Mouse (Mus musculus) layer of hippocampus, postnatal 14 days (tissue): ENCODE measurements around the gene Prss34. TPM values are rescaled to one million over a fixed set of nuclear protein-coding genes. Genes with fewer than 3 reads are reported as not detected.

Source experiments
- DNase-seq, 2 experiments: peaks; one replicate each; pipeline ENCODE4 v3.0.0; 2021 to 2022; ENCODE audit warnings: low spot score in 2 of 2, mixed read lengths in 1 of 2
- long read RNA-seq, 2 experiments: library from polyadenylated mRNA; stranded (forward); transcript quantifications; one replicate each; pipeline ENCODE4 v2.0.0; 2021
- total RNA-seq, 2 experiments: library from RNA; stranded (reverse); gene quantifications; 2 replicates each; pipeline ENCODE4 v1.2.3; 2021

The Prss34 gene
- not detected for total RNA-seq
- long read RNA-seq, experiment 1: 0 reads
- long read RNA-seq, experiment 2, partial matches to known transcripts: 0 of 2 reads
- long read RNA-seq, experiment 2, other reads (novel, unspliced or antisense): 0 of 2 reads

- no peak for DNase-seq
These were observed at the start of gene Prss34 for GRCm38 (mm10) chr17:25298094-25298493. Gene Prss34 (plus strand): TSS chr17:25298394.

DNA sequence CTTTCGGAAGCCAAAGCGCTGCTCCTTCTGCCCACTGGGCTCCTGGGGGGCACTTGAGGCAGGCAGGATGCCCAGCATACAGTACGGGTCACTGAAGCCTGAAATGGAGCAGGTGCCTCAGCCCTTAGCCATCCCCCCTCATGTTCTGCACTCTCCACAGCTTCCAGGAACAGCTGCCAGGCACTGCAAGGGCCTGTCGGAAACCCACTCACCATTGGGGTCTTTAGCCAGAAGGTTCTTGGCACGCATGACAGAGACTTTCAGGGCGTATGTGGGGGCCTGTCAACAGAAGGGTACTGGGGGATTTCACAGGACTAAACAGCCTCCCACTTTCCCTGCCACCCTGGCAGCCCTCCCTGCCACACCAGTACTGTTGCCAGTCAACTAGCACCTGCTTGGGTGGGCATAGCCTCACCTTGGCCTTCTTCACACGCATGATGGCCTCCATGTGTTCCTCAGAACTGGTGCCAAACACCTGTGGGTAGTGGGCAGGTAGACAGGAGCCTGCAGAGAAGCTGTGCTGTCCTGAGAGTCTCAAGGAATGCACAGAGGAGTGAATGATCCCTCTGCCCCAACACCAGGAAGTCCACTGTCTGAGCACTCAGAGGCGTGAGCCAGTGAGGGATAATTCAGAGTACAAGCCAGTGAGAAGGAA is 47.9 kb upstream of the Prss34 start:
- no peak for DNase-seq

GRCm38 (mm10) chr17:25252643-25253042 is 45.6 kb upstream of the Prss34 start:
- DNase-seq: no peak

GRCm38 (mm10) chr17:25253760-25254159 is 44.4 kb upstream of the Prss34 start:
- peak in 1 of 2 experiments; percentile 41 for DNase-seq

GRCm38 (mm10) chr17:25255110-25255509 is 43.1 kb upstream of the Prss34 start:
- no peak for DNase-seq

DNA sequence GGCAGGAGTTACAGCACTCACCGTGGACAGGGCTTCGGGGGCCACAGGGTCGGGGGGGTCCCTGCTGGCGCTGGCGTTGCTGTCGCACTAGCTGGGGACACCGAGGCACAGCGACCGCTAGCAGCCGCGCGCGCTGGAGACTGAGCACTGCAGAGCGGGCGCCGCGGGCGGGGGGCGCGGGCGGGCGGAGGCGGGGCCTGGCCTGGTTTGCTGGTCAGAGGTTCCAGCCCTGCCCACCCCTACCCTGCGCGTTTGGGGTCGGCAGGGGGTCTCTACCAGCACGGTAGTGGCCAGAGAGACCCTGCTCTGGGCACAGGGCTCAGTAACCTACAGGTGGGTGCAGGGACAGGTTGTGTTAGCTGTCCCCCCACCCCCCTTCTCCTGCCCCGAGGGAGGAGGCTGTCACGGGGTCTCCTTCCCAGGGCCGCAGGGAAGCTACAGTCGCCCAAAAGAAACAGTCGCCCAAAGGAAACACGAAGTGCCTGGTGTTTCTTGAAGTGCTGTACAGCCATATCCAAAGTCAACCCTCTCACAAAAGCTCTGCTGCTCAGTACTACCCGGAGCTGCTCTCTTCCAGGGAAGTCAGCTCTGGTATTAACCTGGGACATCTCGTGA is 41.9 kb upstream of the Prss34 start, which contains the start of gene Baiap3:
Baiap3 (minus strand) TSS at position 225 of the 615 bp plus-strand sequence.
- no peak for DNase-seq

- DNase-seq: no peak
These were observed 40.4 kb upstream of the Prss34 start for GRCm38 (mm10) chr17:25257804-25258261.

- DNase-seq: peak in 1 of 2 experiments; percentile 54
These were observed 33.7 kb upstream of the Prss34 start for GRCm38 (mm10) chr17:25264453-25264852.

GRCm38 (mm10) chr17:25270795-25271335 is 27.3 kb upstream of the Prss34 start:
- no peak for DNase-seq

DNA sequence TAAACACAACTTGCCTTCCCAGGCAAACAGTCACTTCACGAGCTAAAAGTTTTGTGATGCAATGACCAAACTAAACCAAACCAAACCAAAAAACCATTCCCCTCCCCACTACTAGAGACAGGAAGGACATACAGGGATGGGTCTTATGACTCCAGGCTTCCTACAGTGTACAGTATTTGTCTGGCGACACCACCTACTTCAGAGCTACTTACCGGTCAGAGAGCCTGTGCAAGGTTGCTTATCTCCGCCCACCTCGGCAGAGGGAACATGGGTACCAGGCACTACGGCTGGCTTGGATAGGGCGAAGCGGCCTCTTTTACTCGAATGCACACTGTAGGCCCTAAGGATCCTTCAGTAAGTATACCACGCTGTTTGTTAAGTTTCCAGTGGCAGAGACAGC is 25.9 kb upstream of the Prss34 start:
- DNase-seq: no peak

GRCm38 (mm10) chr17:25272951-25273705 is 25.1 kb upstream of the Prss34 start:
- DNase-seq: peak; percentile 45 to 99

DNA sequence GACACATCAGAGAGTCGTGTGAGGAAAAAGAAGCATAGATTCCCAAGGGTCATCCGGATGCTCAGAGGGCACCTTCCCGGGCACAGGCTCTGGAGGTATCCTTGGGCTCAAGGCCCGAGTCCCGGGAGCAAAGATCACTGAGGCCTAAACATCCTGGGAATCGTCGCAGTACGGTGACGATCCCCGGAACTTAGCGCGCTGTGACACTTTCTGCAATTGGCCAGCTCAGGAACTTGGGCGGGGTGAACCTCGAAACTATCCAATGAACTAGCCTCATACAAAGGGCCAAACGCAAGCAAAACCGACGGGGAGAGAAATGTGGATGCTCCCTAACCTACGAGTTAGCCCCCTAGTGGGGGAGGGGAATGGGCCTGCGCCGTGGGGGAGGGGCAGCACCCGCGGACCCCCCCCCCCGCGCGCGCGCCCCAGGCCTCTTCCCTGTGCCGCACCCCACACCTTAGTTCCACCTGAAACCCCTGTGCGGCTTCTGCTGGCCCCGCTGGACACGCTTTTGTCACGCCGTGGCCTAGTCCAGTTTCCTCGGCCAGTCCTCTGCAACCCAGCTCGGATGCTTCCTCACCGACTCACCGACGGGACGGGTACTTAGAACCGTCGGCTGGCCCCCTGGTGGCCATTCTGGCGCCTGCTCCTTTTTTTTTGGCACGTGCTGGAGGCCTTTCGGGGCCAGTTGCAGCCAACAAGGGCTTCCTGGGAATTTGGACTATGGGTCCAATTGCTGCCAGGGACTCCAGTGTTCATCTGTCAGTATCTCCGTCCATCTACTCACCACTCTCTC is 24.3 kb upstream of the Prss34 start:
- DNase-seq: peak; percentile 98 to 100

DNA sequence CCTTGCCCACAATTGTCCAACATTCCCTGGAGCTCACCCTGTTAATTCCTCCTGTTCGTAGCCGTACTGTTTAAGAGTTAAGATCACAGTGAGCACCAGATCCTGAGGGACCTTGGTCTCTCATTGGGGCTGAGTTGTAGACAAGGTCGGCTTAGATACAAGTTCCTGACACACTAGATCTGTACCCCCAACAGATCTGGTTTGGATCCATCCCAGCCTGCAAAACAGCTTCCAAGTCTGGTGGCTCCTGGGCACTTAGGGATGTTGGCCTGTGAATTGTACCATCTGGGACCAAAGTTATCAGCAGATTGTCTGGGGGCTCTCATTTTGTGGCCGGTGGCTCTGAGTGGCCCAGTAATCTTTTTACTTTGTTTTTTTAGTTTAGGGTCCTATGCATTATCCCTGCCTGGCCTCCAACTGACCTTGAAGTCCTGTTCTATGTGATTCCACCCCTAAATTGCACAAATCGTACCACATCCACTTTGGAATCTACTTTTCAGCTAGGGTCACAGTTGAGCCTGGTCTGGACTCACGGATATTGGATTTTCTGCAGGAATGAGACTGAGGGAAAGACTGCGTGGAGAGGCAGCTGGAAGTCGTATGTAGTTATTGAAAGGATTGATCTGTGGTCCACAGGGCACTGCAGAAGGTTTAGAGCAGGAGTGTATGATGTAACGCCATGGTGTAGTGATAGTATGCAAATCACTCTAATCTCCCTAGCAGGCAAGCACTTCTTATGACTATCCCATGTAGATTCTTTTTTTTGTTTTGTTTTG is 23.4 kb upstream of the Prss34 start, which contains the start of gene Ube2i:
Ube2i (minus strand) TSS at position 52 of the 776 bp plus-strand sequence.
- no peak for DNase-seq

DNA sequence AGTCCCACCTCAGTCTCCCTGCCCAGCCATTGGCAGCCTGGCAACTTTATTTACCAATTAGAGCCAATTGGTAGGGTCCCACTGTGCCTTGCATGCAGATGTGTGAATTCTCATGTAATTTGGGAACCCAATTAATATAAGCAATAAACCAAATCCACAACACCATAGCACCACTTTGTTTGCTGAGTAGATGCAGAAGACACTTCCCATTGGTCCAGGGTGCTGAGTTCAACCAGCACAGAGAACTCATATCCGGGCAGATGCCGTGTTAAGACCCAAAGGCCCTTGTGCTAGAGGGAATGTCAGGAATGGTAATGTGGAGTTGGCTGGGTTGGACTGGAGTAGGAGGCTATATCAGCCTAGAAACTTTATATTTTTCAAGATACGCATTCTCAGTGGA is 22.4 kb upstream of the Prss34 start:
- DNase-seq: no peak

DNA sequence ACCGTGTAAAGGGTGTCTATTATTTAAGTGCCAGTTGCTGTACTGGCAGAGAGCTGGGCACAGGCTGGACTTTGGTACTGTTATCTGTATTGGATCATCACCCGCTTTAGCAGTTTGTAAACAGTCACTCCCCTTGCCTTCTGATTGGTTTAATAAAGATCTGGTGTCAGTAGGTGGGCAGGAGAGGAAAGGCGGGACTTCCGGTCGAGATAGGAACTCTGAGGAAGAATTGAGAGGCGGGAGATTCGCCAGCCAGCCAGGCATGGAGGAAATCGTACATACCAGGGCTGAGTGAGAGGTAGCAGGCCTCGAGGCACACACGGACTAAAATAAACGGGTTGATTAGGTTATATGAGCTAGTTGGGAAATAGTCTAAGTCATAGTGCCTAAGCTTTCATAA is 16.1 kb upstream of the Prss34 start:
- no peak for DNase-seq

DNA sequence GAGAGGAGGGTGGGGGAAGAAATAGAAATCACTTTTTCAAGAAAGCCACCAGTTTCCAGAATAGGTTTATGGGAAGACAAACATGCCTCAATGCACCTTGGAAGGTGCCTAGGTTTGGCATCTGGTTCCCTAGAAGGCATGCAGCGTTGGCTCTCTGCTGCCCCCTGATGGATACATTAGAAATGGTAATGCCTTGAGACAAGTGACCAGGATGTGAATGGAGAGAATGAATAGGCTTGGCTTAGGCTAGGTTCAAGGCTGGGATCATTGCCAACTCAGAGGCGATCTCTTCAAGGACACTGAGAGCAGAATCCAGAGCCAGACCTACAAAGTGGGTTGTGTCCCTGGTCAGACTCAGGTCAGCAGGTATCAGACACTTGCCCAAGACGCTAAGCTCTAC is 13.2 kb upstream of the Prss34 start:
- peak; percentile 29 to 66 for DNase-seq

GRCm38 (mm10) chr17:25288842-25289241 is 9.4 kb upstream of the Prss34 start:
- peak; percentile 26 to 42 for DNase-seq

DNA sequence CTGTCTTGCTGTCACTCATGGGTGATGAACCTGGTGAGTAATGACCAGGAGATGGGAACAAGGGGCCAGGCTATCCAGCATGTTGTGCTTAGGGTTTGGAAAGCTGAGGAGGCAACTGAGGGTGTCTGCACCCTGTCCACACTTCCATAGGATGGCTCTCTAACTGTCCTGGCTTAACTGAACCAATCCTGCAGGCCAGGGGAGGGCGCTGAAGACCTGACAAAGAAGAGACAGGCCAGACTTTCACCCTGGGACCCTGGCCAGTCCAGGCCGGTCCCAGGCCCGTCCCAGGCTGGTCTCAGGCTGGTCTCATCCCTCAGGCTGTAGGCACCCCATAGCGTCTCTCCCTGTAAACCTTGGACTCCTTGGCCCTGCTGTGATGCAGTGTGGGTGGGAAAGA is 7.8 kb upstream of the Prss34 start:
- DNase-seq: no peak

DNA sequence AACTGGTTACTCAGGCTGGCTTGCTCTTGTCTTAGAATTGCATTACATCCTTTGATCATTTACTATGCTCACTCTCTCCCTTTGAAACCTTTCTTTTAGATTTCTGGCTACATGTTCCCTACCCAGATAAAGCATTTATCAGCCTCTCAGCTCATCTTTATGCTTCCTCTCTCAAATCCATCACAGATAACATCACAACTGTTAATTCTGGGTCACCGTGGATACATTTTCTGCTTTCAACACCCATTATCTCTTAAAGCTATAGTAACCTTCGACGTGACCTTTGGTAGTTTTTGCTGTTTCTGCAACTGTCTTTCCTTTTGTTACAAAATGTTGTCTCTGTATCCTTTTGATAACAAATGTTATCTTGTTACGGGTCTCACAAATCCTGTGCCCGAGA is 4.7 kb upstream of the Prss34 start:
- no peak for DNase-seq

DNA sequence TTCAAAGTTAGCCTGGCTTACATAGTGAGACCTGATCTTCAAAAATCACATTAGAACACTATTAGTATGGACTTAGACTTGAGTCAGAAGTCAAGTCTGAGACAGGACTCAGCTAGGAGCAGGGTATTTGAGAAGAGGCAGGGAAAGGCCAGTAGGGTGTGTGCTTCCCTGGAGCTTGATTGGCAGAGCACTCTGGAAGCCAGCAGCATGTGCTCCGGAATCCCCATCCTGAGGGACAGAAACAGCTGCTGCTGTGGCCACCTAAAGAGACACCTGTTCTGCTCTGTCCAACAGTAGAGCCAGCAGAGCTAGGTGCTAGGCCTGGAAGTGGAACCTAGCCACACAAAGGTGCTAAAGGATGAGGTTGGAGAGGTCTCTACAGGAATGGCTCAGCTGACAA is 4.1 kb upstream of the Prss34 start:
- no peak for DNase-seq
